Mouse (Mus musculus): ENCODE measurements at regions not wholly inside any gene's neighbourhood (a gene's known extent, or its start where the extent isn't known, plus 50 kb on each side); places are given as distances from the start of the nearest gene placed in this dataset.

GRCm38 (mm10) chr15:72393226-72393625 lies 1441.1 kb upstream of the Gm6569 start:
- TF ChIP-seq CTCF (IDR thresholded peaks at IDR 0.05; ENCODE audit: borderline replicate concordance, control insufficient read depth, extremely low read depth, insufficient read depth, low read length, poor library complexity), result no peak
- TF ChIP-seq POLR2A (IDR thresholded peaks at IDR 0.05; ENCODE audit: control insufficient read depth, extremely low read depth, insufficient read depth, low read length, poor library complexity), result no peak
